In the genomic region with DNA sequence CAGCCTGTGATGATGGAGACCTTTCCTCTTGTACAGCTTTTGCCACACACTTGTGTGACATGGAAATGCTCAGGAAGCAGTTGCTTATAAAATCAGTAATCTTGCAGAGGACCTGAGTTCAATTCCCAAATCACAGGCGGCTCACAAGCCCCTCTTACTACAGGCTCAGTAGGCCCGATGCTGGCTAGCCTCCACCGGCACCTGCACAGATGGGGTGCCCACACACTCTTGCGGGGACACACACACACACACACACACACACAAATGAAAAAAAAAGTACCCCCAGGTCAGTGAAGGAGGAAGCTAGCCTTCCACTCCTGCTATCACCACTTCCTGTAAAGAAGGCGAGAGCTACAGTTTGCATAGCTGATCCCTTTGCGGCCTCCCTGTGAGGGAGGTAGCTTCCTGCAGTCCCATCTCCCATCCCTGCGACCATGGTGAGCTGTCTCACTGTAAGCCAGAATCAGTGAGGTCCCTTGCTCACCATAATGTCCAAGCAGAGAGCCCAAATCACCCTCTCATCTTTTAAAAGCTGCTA, we compare ENCODE assay signal across 24 mouse cellular contexts.
DNase-seq lines count a peak whose midpoint lies in the region; ATAC-seq lines count a peak whose summit lies in the region.
"Had no signal": no experiment of that assay in that cellular context is flagged by ENCODE, and none has a peak within 500 bp of the region (broad histone marks: within the 10 kb centered on the region; RNA-seq: fewer than 3 reads in every experiment).

No protein-coding gene starts in this region.

- H3K27me3 ChIP-seq in heart, embryonic 15.5 days, result no peaks in the 10 kb centered on the region
- H3K27me3 ChIP-seq in intestine, embryonic 16.5 days (replicated peaks; ENCODE audit: control insufficient read depth, insufficient read depth, low read length), result no peaks in the 10 kb centered on the region
- H3K27me3 ChIP-seq: embryonic facial prominence, embryonic 12.5 days; hindbrain, embryonic 15.5 days; intestine, embryonic 15.5 days; limb, embryonic 12.5 days; liver, embryonic 12.5 days had no signal

- no peak for DNase-seq in heart, adult 9 months (ENCODE audit: low spot score in 2 of 2)
- peak; percentile 27 to 28 for DNase-seq in B cell, adult 2 months
- no peak for DNase-seq in thymus, postnatal 14 days
- DNase-seq: adrenal gland, postnatal 10 days; cerebellum, adult 18-20 months; cerebellum, postnatal 14 days; forebrain, postnatal 0 days; gastrocnemius, postnatal 36 days; heart, postnatal 36 days; kidney, adult 9 months; kidney, postnatal 25 days; lung, adult 18-20 months; lung, postnatal 10 days; thymus, postnatal 25 days had no signal

- H3K4me1 ChIP-seq in heart, embryonic 15.5 days (replicated peaks), result peaks cover 24% of the 10 kb centered on the region
- H3K4me1 ChIP-seq in intestine, embryonic 16.5 days (ENCODE audit: control insufficient read depth, insufficient read depth, low read length), result peaks cover 4% of the 10 kb centered on the region; the same call in 1 of the 2 replicates
- H3K4me1 ChIP-seq: intestine, embryonic 15.5 days had no signal

- ATAC-seq in heart, embryonic 15.5 days (replicated peaks; ENCODE audit: insufficient number of reproducible peaks, insufficient read depth, low FRiP score, low read depth), result no peak
- ATAC-seq in granulocyte monocyte progenitor cell, adult 5-6 weeks (replicated peaks; ENCODE audit: poor library complexity, severe bottlenecking), result peak; percentile 62
- ATAC-seq in megakaryocyte progenitor cell, adult 5-6 weeks (replicated peaks; ENCODE audit: poor library complexity), result peak; percentile 50
- no peak for ATAC-seq in intestine, embryonic 16.5 days
- ATAC-seq: forebrain, postnatal 0 days; intestine, embryonic 15.5 days; liver, embryonic 12.5 days had no signal

- H3K4me3 ChIP-seq in heart, embryonic 15.5 days, result no peak overlapping the region
- no peak overlapping the region for H3K4me3 ChIP-seq in intestine, embryonic 16.5 days (ENCODE audit: low read length)
- H3K4me3 ChIP-seq: embryonic facial prominence, embryonic 12.5 days; hindbrain, embryonic 15.5 days; intestine, embryonic 15.5 days; layer of hippocampus, adult 2 months; limb, embryonic 12.5 days; liver, embryonic 12.5 days had no signal

- peak overlapping the region; percentile 92; the same call in 1 of the 2 replicates for H3K27ac ChIP-seq in heart, embryonic 15.5 days
- H3K27ac ChIP-seq in intestine, embryonic 16.5 days (ENCODE audit: low read length), result no peak overlapping the region
- H3K27ac ChIP-seq: embryonic facial prominence, embryonic 12.5 days; hindbrain, embryonic 15.5 days; intestine, embryonic 15.5 days; layer of hippocampus, adult 2 months; limb, embryonic 12.5 days; liver, embryonic 12.5 days had no signal

- 75% methylated on average over 7 of the region's 7 CpGs for WGBS in heart, embryonic 15.5 days
- WGBS in intestine, embryonic 16.5 days, result 79% methylated on average over 7 of the region's 7 CpGs

- H3K9me3 ChIP-seq in heart, embryonic 15.5 days (replicated peaks), result no peaks in the 10 kb centered on the region
- H3K9me3 ChIP-seq in intestine, embryonic 16.5 days (ENCODE audit: control insufficient read depth, low read length), result no peaks in the 10 kb centered on the region
- H3K9me3 ChIP-seq: embryonic facial prominence, embryonic 12.5 days; hindbrain, embryonic 15.5 days; intestine, embryonic 15.5 days; limb, embryonic 12.5 days; liver, embryonic 12.5 days had no signal

- H3K36me3 ChIP-seq in heart, embryonic 15.5 days, result no peaks in the 10 kb centered on the region
- no peaks in the 10 kb centered on the region for H3K36me3 ChIP-seq in intestine, embryonic 16.5 days (ENCODE audit: control insufficient read depth, insufficient read depth, low read length)
- H3K36me3 ChIP-seq: embryonic facial prominence, embryonic 12.5 days; hindbrain, embryonic 15.5 days; intestine, embryonic 15.5 days; limb, embryonic 12.5 days; liver, embryonic 12.5 days had no signal

- no peak overlapping the region for H3K4me2 ChIP-seq in heart, embryonic 15.5 days
- H3K4me2 ChIP-seq in intestine, embryonic 16.5 days (ENCODE audit: low read depth, low read length), result no peak overlapping the region
- H3K4me2 ChIP-seq: embryonic facial prominence, embryonic 12.5 days; hindbrain, embryonic 15.5 days; intestine, embryonic 15.5 days; limb, embryonic 12.5 days; liver, embryonic 12.5 days had no signal

- no peak overlapping the region for H3K9ac ChIP-seq in heart, embryonic 15.5 days
- no peak overlapping the region for H3K9ac ChIP-seq in intestine, embryonic 16.5 days (ENCODE audit: low read depth, low read length)
- H3K9ac ChIP-seq: embryonic facial prominence, embryonic 12.5 days; forebrain, postnatal 0 days; hindbrain, embryonic 15.5 days; intestine, embryonic 15.5 days; limb, embryonic 12.5 days; liver, embryonic 12.5 days had no signal

Comparison
In these comparisons a context has a peak if more than half of its experiments do, and no peak if none do; other contexts are left out.
1. ATAC-seq: peak in granulocyte monocyte progenitor cell, adult 5-6 weeks (single experiment) and megakaryocyte progenitor cell, adult 5-6 weeks (single experiment); none in heart, embryonic 15.5 days (single experiment) and intestine, embryonic 16.5 days (single experiment).
2. DNase-seq: peak in B cell, adult 2 months (2 of 2); none in heart, adult 9 months (0 of 2) and thymus, postnatal 14 days (single experiment).